Mouse (Mus musculus) Patski (cell line): Measurements from ENCODE around the gene Nupr1l. TPM values are rescaled to one million over a fixed set of nuclear protein-coding genes. Genes with fewer than 3 reads are reported as not detected.

Experiments used
- ATAC-seq: fragments of 100-300 bp; one replicate; pipeline ENCODE4 v1.8.0; 2021
- CTCF ChIA-PET: fragments of 350-600 bp; sonication (Branson Sonifier 250); formaldehyde crosslinking; loops from one replicate; lab custom pipeline; 2022; ENCODE audit warnings: inconsistent platforms; lab: Charles Lee
- POLR2A ChIA-PET: fragments of 350-600 bp; sonication (Branson Sonifier 250); formaldehyde crosslinking; loops from one replicate; lab custom pipeline; 2022; ENCODE audit warnings: antibody characterized with exemption, inconsistent platforms; lab: Charles Lee
- DNase-seq: peaks from one replicate; pipeline ENCODE4 v3.0.0-alpha.2; 2011; ENCODE audit warnings: low read depth, low spot score
- H3K27me3 ChIP-seq: fragments of 371-371 bp; one replicate; pipeline ENCODE4 v1.5.1; 2021
- CTCF ChIP-seq: fragments of 100-300 bp; IDR thresholded peaks from one replicate; pipeline ENCODE4 v1.5.1; 2021
- in situ Hi-C: fragments of 300-500 bp; cut with MboI; formaldehyde crosslinking; loops from 3 replicates; pipeline ENCODE4 v1.11.1; 2018; ENCODE audit warnings: low pct_unique_long_range_greater_than_20kb, mixed read lengths
- polyA plus RNA-seq: library from polyadenylated mRNA; unstranded; gene quantifications from one replicate; pipeline ENCODE4 v1.2.3, GENCODE M21; 2021

Gene Nupr1l
- polyA plus RNA-seq, 1 experiment from 2014 or later = 5.8 TPM

DNA sequence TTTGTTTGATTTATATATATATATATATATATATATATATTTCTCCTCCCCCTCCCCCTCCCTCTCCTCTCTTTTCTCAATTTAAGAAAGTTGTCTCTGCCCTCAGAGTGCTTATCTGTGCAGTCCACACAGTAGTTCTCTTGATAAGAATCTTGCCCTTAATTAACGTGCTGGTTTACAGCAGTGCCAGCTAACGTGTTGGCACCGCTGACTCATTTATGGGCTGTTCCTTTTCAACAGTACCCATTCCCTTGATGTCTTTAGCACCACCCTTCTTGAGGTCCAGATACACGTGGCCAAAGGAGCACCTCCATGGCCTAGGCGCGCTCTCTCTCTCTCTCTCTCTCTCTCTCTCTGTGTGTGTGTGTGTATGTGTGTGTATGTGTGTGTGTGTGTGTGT is 47.5 kb downstream of the Nupr1l start:
- CTCF ChIA-PET = interaction anchor here (1.5 kb wide), 1 partner anchor 22 kb away, joined by 5 read pairs; no protein-coding TSS in a partner anchor
- no peak for TF ChIP-seq CTCF
- in situ Hi-C loops = no loop called here
- POLR2A ChIA-PET = interaction anchor here (0.7 kb wide), 1 partner anchor 27 kb away, joined by 6 read pairs; no protein-coding TSS in a partner anchor
- ATAC-seq = no peak
- DNase-seq = no peak
- H3K27me3 ChIP-seq = no peaks in the 10 kb centered on the region

DNA sequence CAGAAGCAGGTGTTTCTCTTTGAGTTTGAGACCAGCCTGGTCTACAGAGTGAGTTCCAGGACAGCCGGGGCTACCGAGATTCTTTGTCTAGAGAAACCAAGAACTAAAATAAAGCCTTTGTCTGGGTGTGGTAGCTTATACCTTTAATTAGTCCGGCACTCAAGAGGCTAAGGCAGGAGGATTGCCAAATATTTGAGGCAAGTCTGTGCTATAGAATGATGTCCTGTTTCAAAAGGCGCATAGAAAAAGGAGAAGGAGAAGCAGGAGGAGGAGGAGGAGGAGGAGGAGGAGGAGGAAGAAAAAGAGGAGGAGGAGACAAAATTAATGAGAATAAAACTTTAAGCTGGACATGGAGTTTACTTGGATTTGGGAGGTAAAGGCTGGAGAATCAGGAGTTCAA is 54.9 kb downstream of the Nupr1l start:
- ATAC-seq (no peak), DNase-seq (no peak)
- no peak for TF ChIP-seq CTCF
- H3K27me3 ChIP-seq = no peaks in the 10 kb centered on the region
- ChIA-PET CTCF (interaction anchor here (1.2 to 1.7 kb wide), 2 partner anchors 9 to 11 kb away, joined by 3 read pairs; no protein-coding TSS in a partner anchor), POLR2A (interaction anchor here (0.5 to 0.8 kb wide), 3 partner anchors 18 to 59 kb away, joined by 3 to 7 read pairs (median 4); no protein-coding TSS in a partner anchor)
- in situ Hi-C loops = no loop called here

Other genes starting within 250 kb of the Nupr1l start
- gene Zfp11, start 238.4 kb upstream of the Nupr1l start, polyA plus RNA-seq = 5.5 TPM
- 0.09 TPM for gene Sept14, start 200.0 kb upstream of the Nupr1l start, polyA plus RNA-seq
- gene Mrps17, start 193.0 kb upstream of the Nupr1l start, polyA plus RNA-seq = 76.7 TPM
- 244 TPM for gene Nipsnap2, start 183.5 kb upstream of the Nupr1l start, polyA plus RNA-seq
- 153 TPM for gene Psph, start 121.1 kb upstream of the Nupr1l start, polyA plus RNA-seq
- 112 TPM for gene Sumf2, start 61.6 kb upstream of the Nupr1l start, polyA plus RNA-seq
- 686 TPM for gene Chchd2, start 21.1 kb upstream of the Nupr1l start, polyA plus RNA-seq
- 4.0 TPM for gene Zbed5, start 12.8 kb upstream of the Nupr1l start, polyA plus RNA-seq
- 4.4 TPM for gene Phkg1, start 10.0 kb upstream of the Nupr1l start, polyA plus RNA-seq
- 32.3 TPM for gene Vkorc1l1, start 33.4 kb downstream of the Nupr1l start, polyA plus RNA-seq
- gene Gusb, start 94.5 kb downstream of the Nupr1l start, polyA plus RNA-seq = 63.8 TPM
- gene Asl, start 120.7 kb downstream of the Nupr1l start, polyA plus RNA-seq = 83.6 TPM
- gene Crcp, start 120.8 kb downstream of the Nupr1l start, polyA plus RNA-seq = 39.7 TPM
- 18.3 TPM for gene Tpst1, start 164.8 kb downstream of the Nupr1l start, polyA plus RNA-seq
- gene Kctd7, start 236.3 kb downstream of the Nupr1l start, polyA plus RNA-seq = 5.1 TPM